Mouse (Mus musculus): ENCODE results near the gene Tns1.

- TF ChIP-seq CTCF (IDR thresholded peaks at IDR 0.05; ENCODE audit: control insufficient read depth, insufficient read depth, insufficient read length): no peak
- no peak for TF ChIP-seq MYOD1 (IDR thresholded peaks at IDR 0.05; ENCODE audit: control insufficient read depth, insufficient read length, low read depth)
- TF ChIP-seq MYOG (IDR thresholded peaks at IDR 0.05; ENCODE audit: control insufficient read depth, extremely low read depth, insufficient read length): no peak
- no peak for TF ChIP-seq USF1 (IDR thresholded peaks at IDR 0.05; ENCODE audit: low read depth)
- TF ChIP-seq CEBPB (IDR thresholded peaks at IDR 0.05; ENCODE audit: low read depth): no peak
Measured at GRCm38 (mm10) chr1:74051349-74051748, 72.9 kb downstream of the Tns1 start.

Data from C2C12 (cell line).